Mouse (Mus musculus) MEL (cell line): ENCODE results near the gene Crygd.

ENCODE experiments used
- CTCF ChIP-seq, 3 experiments: IDR thresholded peaks in 2 of 3; conservative IDR thresholded peaks in 1 of 3; 2 replicates each; pipeline ENCODE4 v1.5.1; 2011 to 2012; ENCODE audit warnings: low read length in 3 of 3, low read depth in 2 of 3, mild to moderate bottlenecking in 2 of 3, improper control_type of control experiment in 1 of 3, inconsistent platforms in 1 of 3, mixed read lengths in 1 of 3, moderate library complexity in 1 of 3; ENCODE audit not compliant: control insufficient read depth in 1 of 3, insufficient read depth in 1 of 3, poor library complexity in 1 of 3, severe bottlenecking in 1 of 3
- E2F4 ChIP-seq: IDR thresholded peaks from 2 replicates; pipeline ENCODE4 v1.6.1; 2011; ENCODE audit warnings: low read depth, low read length, improper control_type of control experiment, borderline replicate concordance
- EP300 ChIP-seq, 2 experiments: IDR thresholded peaks; 2 replicates each; pipeline ENCODE4 v1.6.1; 2011; ENCODE audit warnings: improper control_type of control experiment in 2 of 2, low read length in 2 of 2, low read depth in 1 of 2, mild to moderate bottlenecking in 1 of 2
- GATA1 ChIP-seq: IDR thresholded peaks from 2 replicates; pipeline ENCODE4 v1.6.1; 2011; ENCODE audit warnings: low read depth, low read length, improper control_type of control experiment
- HCFC1 ChIP-seq: IDR thresholded peaks from 2 replicates; pipeline ENCODE4 v1.6.1; 2012; ENCODE audit warnings: low read depth, mild to moderate bottlenecking, inconsistent platforms, low read length, improper control_type of control experiment, moderate library complexity
- MAZ ChIP-seq: IDR thresholded peaks from 2 replicates; pipeline ENCODE4 v1.6.1; 2012; ENCODE audit warnings: low read depth, mild to moderate bottlenecking, inconsistent platforms, low read length, improper control_type of control experiment
- MEF2A ChIP-seq: IDR thresholded peaks from 2 replicates; pipeline ENCODE4 v1.6.1; 2014; ENCODE audit warnings: low read depth, mild to moderate bottlenecking, inconsistent platforms, low read length, improper control_type of control experiment; ENCODE audit not compliant: poor library complexity, insufficient replicate concordance, severe bottlenecking; ENCODE audit errors: extremely low read depth
- MXI1 ChIP-seq: IDR thresholded peaks from 2 replicates; pipeline ENCODE4 v1.6.1; 2011; ENCODE audit warnings: mild to moderate bottlenecking, low read depth, low read length, improper control_type of control experiment
- NRF1 ChIP-seq: IDR thresholded peaks from 2 replicates; pipeline ENCODE4 v1.6.1; 2014; ENCODE audit warnings: low read depth, mild to moderate bottlenecking, inconsistent platforms, low read length, improper control_type of control experiment, moderate library complexity; ENCODE audit not compliant: poor library complexity, insufficient read depth, severe bottlenecking
- POLR2A ChIP-seq, 2 experiments: IDR thresholded peaks; 2 replicates each; pipeline ENCODE4 v1.6.1; 2011 to 2012; ENCODE audit warnings: low read length in 2 of 2, mild to moderate bottlenecking in 2 of 2, control low read depth in 1 of 2, improper control_type of control experiment in 1 of 2, low read depth in 1 of 2, moderate library complexity in 1 of 2; ENCODE audit not compliant: control insufficient read depth in 1 of 2, insufficient read depth in 1 of 2, poor library complexity in 1 of 2
- POLR2AphosphoS2 ChIP-seq: IDR thresholded peaks from 2 replicates; pipeline ENCODE4 v1.6.1; 2011; ENCODE audit warnings: low read length, improper control_type of control experiment
- POLR2AphosphoS5 ChIP-seq: IDR thresholded peaks from 2 replicates; pipeline ENCODE4 v1.6.1; 2012; ENCODE audit warnings: low read depth, borderline replicate concordance, mild to moderate bottlenecking, inconsistent platforms, low read length, moderate library complexity, mixed read lengths
- SMC3 ChIP-seq: IDR thresholded peaks from 2 replicates; pipeline ENCODE4 v1.6.1; 2011; ENCODE audit warnings: low read depth, low read length, improper control_type of control experiment
- ZC3H11A ChIP-seq: IDR thresholded peaks from 2 replicates; pipeline ENCODE4 v1.6.1; 2012; ENCODE audit warnings: low read depth, mild to moderate bottlenecking, inconsistent platforms, low read length, improper control_type of control experiment

- TF ChIP-seq EP300 (IDR thresholded peaks at IDR 0.05; ENCODE audit: low read depth in 1 of 2, low read length in 2 of 2) (no peak), MEF2A (no peak), CTCF (IDR thresholded peaks at IDR 0.05 in 2 of 3, conservative IDR thresholded peaks at IDR 0.05 in 1 of 3; ENCODE audit: control insufficient read depth in 1 of 3, insufficient read depth in 1 of 3, low read depth in 2 of 3, low read length in 3 of 3, poor library complexity in 1 of 3, severe bottlenecking in 1 of 3) (no peak), SMC3 (no peak), NRF1 (no peak), POLR2A (IDR thresholded peaks at IDR 0.05; ENCODE audit: control insufficient read depth in 1 of 2, insufficient read depth in 1 of 2, low read depth in 1 of 2, low read length in 2 of 2, poor library complexity in 1 of 2) (no peak), GATA1 (no peak), MAZ (no peak), E2F4 (no peak), POLR2AphosphoS2 (no peak), POLR2AphosphoS5 (no peak), ZC3H11A (no peak), HCFC1 (no peak), MXI1 (no peak)
Measured at GRCm38 (mm10) chr1:65090370-65090769, 27.1 kb upstream of the Crygd start.
